In the genomic region with DNA sequence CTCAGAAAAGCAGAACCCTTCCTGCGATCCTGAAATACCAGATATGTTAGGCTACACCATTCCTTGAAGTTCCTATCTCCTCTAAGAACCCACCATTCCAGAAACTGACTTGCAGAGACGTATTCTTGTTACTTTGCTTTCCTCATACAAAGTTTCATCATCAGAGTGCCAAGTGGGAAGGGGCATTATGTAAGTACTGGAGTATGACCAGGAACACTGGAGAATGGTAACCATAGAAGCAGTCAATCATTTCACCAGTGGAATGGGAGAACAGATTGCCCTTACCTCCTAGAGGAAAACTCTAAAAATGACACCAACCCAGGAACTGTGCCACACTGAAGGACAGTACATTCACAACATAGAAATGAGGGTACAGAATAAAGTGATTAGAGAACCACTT, we compare ENCODE assay signal across 22 mouse cellular contexts.
A peak's percentile ranks its signal among the peaks of the same experiment; 100 is the strongest.
DNase-seq lines count a peak whose midpoint lies in the region; ATAC-seq and TF ChIP-seq lines count a peak whose summit lies in the region.
"Had no signal": no experiment of that assay in that cellular context is flagged by ENCODE, and none has a peak within 500 bp of the region (broad histone marks: within the 10 kb centered on the region; RNA-seq: fewer than 3 reads in every experiment).

No protein-coding gene starts in this region.

- H3K9me3 ChIP-seq in stomach, postnatal 0 days (ENCODE audit: control insufficient read depth, low read length) = no peaks in the 10 kb centered on the region
- H3K9me3 ChIP-seq: embryonic facial prominence, embryonic 15.5 days; forebrain, embryonic 15.5 days; heart, embryonic 15.5 days; hindbrain, embryonic 13.5 days; midbrain, embryonic 15.5 days; neural tube, embryonic 12.5 days had no signal

- no peak overlapping the region for H3K9ac ChIP-seq in stomach, postnatal 0 days (ENCODE audit: low read length)
- H3K9ac ChIP-seq: embryonic facial prominence, embryonic 15.5 days; forebrain, embryonic 15.5 days; heart, embryonic 15.5 days; hindbrain, embryonic 13.5 days; midbrain, embryonic 15.5 days; neural tube, embryonic 12.5 days had no signal

- no peaks in the 10 kb centered on the region for H3K36me3 ChIP-seq in kidney, adult 2 months (ENCODE audit: control insufficient read depth, insufficient read depth, low read length)
- no peaks in the 10 kb centered on the region for H3K36me3 ChIP-seq in stomach, postnatal 0 days (ENCODE audit: control insufficient read depth, insufficient read depth, low read length)
- H3K36me3 ChIP-seq: embryonic facial prominence, embryonic 15.5 days; forebrain, embryonic 15.5 days; heart, embryonic 15.5 days; hindbrain, embryonic 13.5 days; midbrain, embryonic 15.5 days; neural tube, embryonic 12.5 days had no signal

- no peak for TF ChIP-seq EP300 in stomach, postnatal 0 days (optimal IDR thresholded peaks at IDR 0.05)

- H3K4me3 ChIP-seq in kidney, adult 2 months (ENCODE audit: insufficient read depth, low read depth, low read length) = no peak overlapping the region
- H3K4me3 ChIP-seq in stomach, postnatal 0 days (ENCODE audit: low read depth, low read length) = no peak overlapping the region
- H3K4me3 ChIP-seq: embryonic facial prominence, embryonic 15.5 days; forebrain, embryonic 15.5 days; heart, embryonic 15.5 days; hindbrain, embryonic 13.5 days; midbrain, embryonic 15.5 days; neural tube, embryonic 12.5 days had no signal

- no peak overlapping the region for H3K4me2 ChIP-seq in stomach, postnatal 0 days (replicated peaks; ENCODE audit: low read depth)
- H3K4me2 ChIP-seq: embryonic facial prominence, embryonic 15.5 days; forebrain, embryonic 15.5 days; heart, embryonic 15.5 days; hindbrain, embryonic 13.5 days; midbrain, embryonic 15.5 days; neural tube, embryonic 12.5 days had no signal

- WGBS in kidney, adult 2 months = 71% methylated on average over 2 of the region's 2 CpGs
- WGBS in stomach, postnatal 0 days = 78% methylated on average over 2 of the region's 2 CpGs

- no peaks in the 10 kb centered on the region for H3K27me3 ChIP-seq in kidney, adult 2 months (replicated peaks; ENCODE audit: control insufficient read depth, insufficient read depth, low read length)
- no peaks in the 10 kb centered on the region for H3K27me3 ChIP-seq in stomach, postnatal 0 days (ENCODE audit: control insufficient read depth, insufficient read depth, low read length)
- H3K27me3 ChIP-seq: embryonic facial prominence, embryonic 15.5 days; forebrain, embryonic 15.5 days; heart, embryonic 15.5 days; hindbrain, embryonic 13.5 days; midbrain, embryonic 15.5 days; neural tube, embryonic 12.5 days had no signal

- DNase-seq in kidney, adult 2 months = peak; percentile 22
- DNase-seq in kidney, postnatal 10 days = no peak
- peak; percentile 14 to 29 for DNase-seq in layer of hippocampus, adult 8-10 months (ENCODE audit: low spot score in 2 of 2)
- no peak for DNase-seq in layer of hippocampus, postnatal 36 days
- DNase-seq in layer of hippocampus, adult 9-11 months = peak; percentile 34
- peak; percentile 36 for DNase-seq in lung, postnatal 25 days (ENCODE audit: low spot score)
- no peak for DNase-seq in stomach, postnatal 0 days (ENCODE audit: low spot score)
- DNase-seq: adrenal gland, adult 8-10 months; cerebellum, adult 18-20 months; gastrocnemius, postnatal 36 days; heart, postnatal 36 days; kidney, adult 18-20 months; thymus, postnatal 25 days had no signal

- no peak overlapping the region for H3K27ac ChIP-seq in kidney, adult 2 months (ENCODE audit: insufficient read depth, low read depth, low read length)
- H3K27ac ChIP-seq in stomach, postnatal 0 days (replicated peaks) = no peak overlapping the region
- H3K27ac ChIP-seq: embryonic facial prominence, embryonic 15.5 days; forebrain, embryonic 15.5 days; heart, embryonic 15.5 days; hindbrain, embryonic 13.5 days; macrophage; midbrain, embryonic 15.5 days; neural tube, embryonic 12.5 days had no signal

- no peak for ATAC-seq in stomach, postnatal 0 days (ENCODE audit: low FRiP score, low TSS enrichment)
- ATAC-seq: activated CD4-positive, CD25-positive, alpha-beta regulatory T cell, adult 4 months; forebrain, embryonic 15.5 days; inflammation-experienced regulatory T-cells, adult 6 months; midbrain, embryonic 15.5 days had no signal

- no peaks in the 10 kb centered on the region for H3K4me1 ChIP-seq in kidney, adult 2 months (ENCODE audit: control insufficient read depth, insufficient read depth, low read length)
- H3K4me1 ChIP-seq in stomach, postnatal 0 days (replicated peaks; ENCODE audit: control insufficient read depth, insufficient read depth) = no peaks in the 10 kb centered on the region
- H3K4me1 ChIP-seq: embryonic facial prominence, embryonic 15.5 days; forebrain, embryonic 15.5 days; heart, embryonic 15.5 days; hindbrain, embryonic 13.5 days; midbrain, embryonic 15.5 days; neural tube, embryonic 12.5 days had no signal

- TF ChIP-seq CTCF in kidney, adult 2 months (conservative IDR thresholded peaks at IDR 0.05; ENCODE audit: insufficient read depth, insufficient read length, low read depth, low read length) = no peak
- TF ChIP-seq CTCF in stomach, postnatal 0 days (IDR thresholded peaks at IDR 0.05; ENCODE audit: low read depth) = no peak

- no peak for TF ChIP-seq POLR2A in kidney, adult 2 months (IDR thresholded peaks at IDR 0.05; ENCODE audit: low read depth, low read length)

Comparison
In these comparisons a context has a peak if more than half of its experiments do, and no peak if none do; other contexts are left out.
1. DNase-seq: peak in kidney, adult 2 months (single experiment), layer of hippocampus, adult 8-10 months (2 of 2), layer of hippocampus, adult 9-11 months (single experiment) and lung, postnatal 25 days (single experiment); none in kidney, postnatal 10 days (single experiment), layer of hippocampus, postnatal 36 days (0 of 2) and stomach, postnatal 0 days (single experiment).